Mouse (Mus musculus) right cerebral cortex, postnatal 14 days (tissue): Measurements from ENCODE around the gene Gm7030.

Source experiments
- DNase-seq: peaks from one replicate; pipeline ENCODE4 v3.0.0; 2022

Gm7030 gene

GRCm38 (mm10) chr17:36060829-36061228, 68.4 kb downstream of the Gm7030 start:
- peak; percentile 96 for DNase-seq
